Mouse (Mus musculus) myocyte (in vitro differentiated cells): ENCODE measurements around the gene Heatr6. TPM values are rescaled to one million over a fixed set of nuclear protein-coding genes. Genes with fewer than 3 reads are reported as not detected.

ENCODE experiments used
- H3K27me3 ChIP-seq: one replicate; pipeline ENCODE4 v1.6.1; 2011; ENCODE audit not compliant: control insufficient read depth, insufficient read depth, insufficient read length
- H3K36me3 ChIP-seq: one replicate; pipeline ENCODE4 v1.6.1; 2011; ENCODE audit not compliant: control insufficient read depth, insufficient read depth
- H3K4me2 ChIP-seq: one replicate; pipeline ENCODE4 v1.6.1; 2011; ENCODE audit warnings: low read depth, control low read depth
- H3K4me3 ChIP-seq: one replicate; pipeline ENCODE4 v1.5.1; 2011; ENCODE audit warnings: mild to moderate bottlenecking, control low read depth, moderate library complexity
- H3K79me2 ChIP-seq: one replicate; pipeline ENCODE4 v1.6.1; 2011; ENCODE audit not compliant: control insufficient read depth, insufficient read depth
- H3ac ChIP-seq: one replicate; pipeline ENCODE4 v1.6.1; 2011; ENCODE audit not compliant: control insufficient read depth, insufficient read length
- CEBPB ChIP-seq: IDR thresholded peaks from 2 replicates; pipeline ENCODE4 v1.6.1; 2011; ENCODE audit warnings: mild to moderate bottlenecking, moderate library complexity; ENCODE audit not compliant: poor library complexity, insufficient read depth, severe bottlenecking
- E2F4 ChIP-seq: IDR thresholded peaks from one replicate; pipeline ENCODE4 v1.6.1; 2011; ENCODE audit warnings: mild to moderate bottlenecking, control low read depth, moderate library complexity; ENCODE audit not compliant: insufficient read depth
- MAX ChIP-seq: IDR thresholded peaks from one replicate; pipeline ENCODE4 v1.6.1; 2011; ENCODE audit warnings: low read depth, mild to moderate bottlenecking, control low read depth
- MYOD1 ChIP-seq, 3 experiments: IDR thresholded peaks; one replicate each; pipeline ENCODE4 v1.6.1; 2011; ENCODE audit warnings: control low read depth in 2 of 3, low read depth in 2 of 3, mild to moderate bottlenecking in 2 of 3, moderate library complexity in 1 of 3; ENCODE audit not compliant: insufficient read length in 2 of 3, control insufficient read depth in 1 of 3
- MYOG ChIP-seq, 3 experiments: IDR thresholded peaks; one replicate each; pipeline ENCODE4 v1.6.1; 2011; ENCODE audit warnings: control low read depth in 2 of 3, low read depth in 2 of 3, mild to moderate bottlenecking in 2 of 3; ENCODE audit not compliant: insufficient read length in 2 of 3, control insufficient read depth in 1 of 3, insufficient read depth in 1 of 3
- POLR2A ChIP-seq: IDR thresholded peaks from one replicate; pipeline ENCODE4 v1.6.1; 2011; ENCODE audit warnings: low read depth, mild to moderate bottlenecking, control low read depth, moderate library complexity; ENCODE audit not compliant: insufficient read length
- POLR2AphosphoS2 ChIP-seq: IDR thresholded peaks from one replicate; pipeline ENCODE4 v1.6.1; 2011; ENCODE audit warnings: low read depth, control low read depth; ENCODE audit not compliant: insufficient read length
- REST ChIP-seq: IDR thresholded peaks from one replicate; pipeline ENCODE4 v1.6.1; 2011; ENCODE audit warnings: mild to moderate bottlenecking, control low read depth, moderate library complexity; ENCODE audit not compliant: insufficient read depth, insufficient read length
- SRF ChIP-seq: IDR thresholded peaks from one replicate; pipeline ENCODE4 v1.6.1; 2011; ENCODE audit warnings: low read depth; ENCODE audit not compliant: control insufficient read depth, insufficient read length
- TCF12 ChIP-seq: IDR thresholded peaks from one replicate; pipeline ENCODE4 v1.6.1; 2011; ENCODE audit warnings: mild to moderate bottlenecking, control low read depth; ENCODE audit not compliant: poor library complexity, insufficient read depth, severe bottlenecking
- TCF3 ChIP-seq: IDR thresholded peaks from one replicate; pipeline ENCODE4 v1.6.1; 2011; ENCODE audit warnings: low read depth, control low read depth; ENCODE audit not compliant: insufficient read length
- USF1 ChIP-seq: IDR thresholded peaks from one replicate; pipeline ENCODE4 v1.6.1; 2011; ENCODE audit warnings: low read depth, mild to moderate bottlenecking, control low read depth, moderate library complexity
- polyA plus RNA-seq: library from polyadenylated mRNA; unstranded; fragments of >200 nt; fragmentation: generic; extraction: Trizol; gene quantifications from one replicate; pipeline ENCODE4 v1.2.1, GENCODE M21; 2012; ENCODE audit warnings: missing spikeins

Heatr6 gene
- polyA plus RNA-seq, 1 experiment, result 8.7 TPM

DNA sequence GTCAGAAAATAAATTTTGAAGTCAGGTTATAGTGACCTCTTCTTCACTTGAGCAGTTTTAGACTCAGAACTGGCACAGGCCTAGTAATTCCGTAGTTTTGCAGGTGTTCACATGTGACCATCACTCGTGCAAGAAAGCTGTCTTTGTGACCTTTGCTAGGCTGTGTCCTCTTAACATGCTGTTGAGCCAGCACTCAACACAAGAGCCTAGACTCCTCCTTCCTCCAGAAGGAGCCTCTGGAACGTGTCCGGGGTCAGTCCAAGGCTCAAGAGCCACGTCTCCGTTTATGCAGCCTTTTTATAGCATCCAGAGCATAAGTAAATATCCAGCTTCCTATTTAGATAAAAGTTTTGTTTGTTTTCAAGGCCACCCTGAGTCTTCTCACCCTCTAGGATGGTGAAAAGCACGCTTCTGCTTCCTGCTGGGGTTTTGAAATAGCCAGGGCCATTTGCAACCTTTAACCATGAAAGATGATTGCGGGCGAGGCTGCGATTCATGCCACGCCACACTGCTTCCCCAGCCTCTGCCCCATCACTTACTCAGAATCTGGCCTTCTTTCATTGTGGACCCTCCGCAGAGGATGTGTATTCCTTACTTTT lies 38.9 kb downstream of the Heatr6 start:
- peaks cover 7% of the 10 kb centered on the region for H3K27me3 ChIP-seq
- H3K79me2 ChIP-seq, result no peaks in the 10 kb centered on the region
- H3K36me3 ChIP-seq, result no peaks in the 10 kb centered on the region
- TF ChIP-seq MYOD1 (IDR thresholded peaks at IDR 0.05; ENCODE audit: control insufficient read depth in 1 of 3, insufficient read length in 2 of 3, low read depth in 2 of 3) (no peak), MYOG (IDR thresholded peaks at IDR 0.05; ENCODE audit: control insufficient read depth in 1 of 3, insufficient read depth in 1 of 3, insufficient read length in 2 of 3, low read depth in 2 of 3) (no peak), POLR2AphosphoS2 (no peak), E2F4 (no peak), SRF (no peak), CEBPB (no peak), TCF3 (no peak), USF1 (no peak), POLR2A (no peak), TCF12 (no peak), REST (no peak), MAX (no peak)
- no peak overlapping the region for H3ac ChIP-seq
- H3K4me3 ChIP-seq, result no peak overlapping the region
- no peak overlapping the region for H3K4me2 ChIP-seq

- Histone ChIP-seq H3K4me3 (no peak overlapping the region), H3K36me3 (no peaks in the 10 kb centered on the region), H3K27me3 (peaks cover 7% of the 10 kb centered on the region), H3K79me2 (no peaks in the 10 kb centered on the region), H3K4me2 (no peak overlapping the region), H3ac (no peak overlapping the region)
- no peak for TF ChIP-seq TCF3
- TF ChIP-seq MYOD1 (IDR thresholded peaks at IDR 0.05; ENCODE audit: control insufficient read depth in 1 of 3, insufficient read length in 2 of 3, low read depth in 2 of 3), result no peak
- TF ChIP-seq POLR2AphosphoS2, result no peak
- TF ChIP-seq MYOG (IDR thresholded peaks at IDR 0.05; ENCODE audit: control insufficient read depth in 1 of 3, insufficient read depth in 1 of 3, insufficient read length in 2 of 3, low read depth in 2 of 3), result no peak
- no peak for TF ChIP-seq SRF
- TF ChIP-seq E2F4, result no peak
- no peak for TF ChIP-seq CEBPB
- TF ChIP-seq TCF12, result no peak
These were observed 39.8 kb downstream of the Heatr6 start for GRCm38 (mm10) chr11:83793264-83793663.

DNA sequence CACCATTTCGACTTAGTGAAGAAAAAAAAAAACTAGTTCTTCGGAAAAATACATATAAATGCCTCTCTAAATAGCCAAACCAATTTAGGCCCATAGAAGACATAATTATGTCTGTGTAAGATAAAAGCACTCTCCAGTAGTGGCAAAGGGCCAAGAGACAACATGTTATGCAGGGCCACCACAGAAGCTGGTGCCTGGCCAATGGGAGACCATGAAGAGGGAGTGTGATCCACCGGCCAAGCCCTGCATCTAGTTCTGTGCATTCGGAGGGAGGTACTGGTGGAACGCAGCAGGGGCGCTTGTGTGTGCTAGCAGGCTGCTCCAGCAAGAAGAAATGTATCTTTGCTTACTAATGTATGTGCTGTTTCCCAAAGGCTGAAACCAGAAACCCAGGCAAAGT lies 42.6 kb downstream of the Heatr6 start:
- Histone ChIP-seq H3K36me3 (no peaks in the 10 kb centered on the region), H3K4me3 (no peak overlapping the region), H3K79me2 (no peaks in the 10 kb centered on the region), H3K27me3 (peaks cover 17% of the 10 kb centered on the region), H3ac (no peak overlapping the region), H3K4me2 (no peak overlapping the region)
- TF ChIP-seq TCF3, result no peak
- no peak for TF ChIP-seq MYOD1 (IDR thresholded peaks at IDR 0.05; ENCODE audit: control insufficient read depth in 1 of 3, insufficient read length in 2 of 3, low read depth in 2 of 3)
- TF ChIP-seq TCF12, result no peak
- no peak for TF ChIP-seq POLR2AphosphoS2

DNA sequence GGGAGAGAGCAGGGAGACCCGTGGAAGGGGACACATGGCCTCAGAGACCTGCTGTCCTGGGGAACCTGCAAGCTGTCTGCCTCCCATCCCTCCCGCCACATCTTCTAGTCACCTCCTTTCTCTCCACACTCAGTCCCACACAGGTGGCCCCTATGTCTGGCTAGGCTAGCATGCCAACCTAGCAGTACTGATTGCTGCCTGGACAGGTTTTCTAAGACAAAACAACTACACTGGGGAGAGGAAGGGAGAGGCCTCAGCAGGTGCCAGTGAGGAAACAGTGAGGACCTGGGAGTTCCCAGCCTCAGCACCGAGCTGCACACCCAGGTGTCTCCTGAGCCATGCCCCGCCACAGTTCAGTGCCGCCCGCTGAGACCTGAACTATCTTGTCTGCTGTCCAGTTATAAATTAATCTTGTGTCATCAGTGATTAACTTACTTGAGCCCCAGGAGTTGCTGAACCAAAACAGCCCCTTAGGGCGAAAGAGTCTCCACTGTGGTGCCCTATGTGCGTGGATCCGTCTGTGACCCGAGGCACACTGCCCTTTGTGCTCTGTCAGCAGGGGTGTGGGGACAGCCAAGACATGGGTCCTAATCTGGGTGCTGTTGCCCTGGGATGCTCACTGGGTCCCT lies 43.6 kb downstream of the Heatr6 start:
- Histone ChIP-seq H3K27me3 (peaks cover 17% of the 10 kb centered on the region), H3K79me2 (no peaks in the 10 kb centered on the region), H3ac (no peak overlapping the region), H3K4me2 (no peak overlapping the region), H3K4me3 (no peak overlapping the region), H3K36me3 (no peaks in the 10 kb centered on the region)
- TF ChIP-seq SRF (no peak), TCF12 (no peak), MYOG (IDR thresholded peaks at IDR 0.05; ENCODE audit: control insufficient read depth in 1 of 3, insufficient read depth in 1 of 3, insufficient read length in 2 of 3, low read depth in 2 of 3) (no peak), MYOD1 (IDR thresholded peaks at IDR 0.05; ENCODE audit: control insufficient read depth in 1 of 3, insufficient read length in 2 of 3, low read depth in 2 of 3) (no peak), TCF3 (no peak), E2F4 (no peak), REST (no peak), POLR2A (no peak), CEBPB (no peak), MAX (no peak), USF1 (no peak), POLR2AphosphoS2 (no peak)

DNA sequence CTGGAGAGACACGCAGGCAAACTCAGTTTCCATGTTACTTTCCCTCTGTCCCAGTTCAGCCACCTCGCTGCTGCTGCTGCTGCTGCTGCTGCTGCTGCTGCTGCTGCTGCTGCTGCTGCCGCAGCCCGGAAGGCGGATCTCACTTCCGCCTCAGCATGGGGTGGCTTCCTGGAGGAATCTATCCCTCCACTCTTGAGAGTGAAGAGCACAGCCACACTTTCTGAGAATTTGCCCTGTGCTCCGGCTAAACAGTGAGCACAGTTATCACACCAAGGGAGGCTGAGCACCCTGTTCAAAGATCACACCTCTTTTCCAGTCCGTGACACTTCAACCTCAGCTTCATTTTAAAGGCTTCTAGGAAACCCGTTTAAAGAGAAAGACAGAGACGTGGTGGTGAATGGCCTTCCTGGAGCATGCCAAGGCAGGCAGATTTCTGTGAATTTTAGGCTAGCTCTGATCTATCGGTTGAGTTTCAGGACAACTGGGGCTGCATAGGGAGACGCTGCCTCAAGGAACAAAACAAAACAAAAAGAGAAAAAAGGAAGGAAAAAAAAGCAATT lies 46.5 kb downstream of the Heatr6 start:
- Histone ChIP-seq H3K36me3 (no peaks in the 10 kb centered on the region), H3ac (no peak overlapping the region), H3K79me2 (no peaks in the 10 kb centered on the region), H3K4me2 (no peak overlapping the region), H3K4me3 (no peak overlapping the region), H3K27me3 (peaks cover 13% of the 10 kb centered on the region)
- TF ChIP-seq CEBPB, result no peak
- no peak for TF ChIP-seq USF1
- TF ChIP-seq POLR2A, result no peak
- no peak for TF ChIP-seq REST
- no peak for TF ChIP-seq TCF3
- TF ChIP-seq SRF, result no peak
